Mouse (Mus musculus) heart, embryonic 14.5 days (tissue): ENCODE measurements around the gene Snrpd2. TPM values are rescaled to one million over a fixed set of nuclear protein-coding genes. Genes with fewer than 3 reads are reported as not detected.

Experiments
- ATAC-seq: fragments of 200-750 bp; cut with Nextera tagmentation; 2 replicates; pipeline ENCODE4 v1.8.0; 2017; ENCODE audit warnings: low read depth, moderate TSS enrichment; ENCODE audit not compliant: insufficient number of reproducible peaks, insufficient read depth, low FRiP score
- H3K27ac ChIP-seq, 2 experiments: fragments of 200-500 bp in 1 of 2; fragments of 300-500 bp in 1 of 2; sonication (generic) in 1 of 2; replicated peaks in 1 of 2; 2 replicates each; pipeline ENCODE4 v1.5.1; 2012 to 2014; ENCODE audit warnings: low read depth in 2 of 2, low read length in 2 of 2, control low read depth in 1 of 2, mild to moderate bottlenecking in 1 of 2, mixed read lengths in 1 of 2; ENCODE audit not compliant: control insufficient read depth in 1 of 2, insufficient read depth in 1 of 2
- H3K27me3 ChIP-seq: fragments of 300-500 bp; sonication (generic); 2 replicates; pipeline ENCODE4 v1.6.1; 2014; ENCODE audit warnings: mild to moderate bottlenecking, low read length, control low read depth; ENCODE audit not compliant: control insufficient read depth, insufficient read depth
- H3K36me3 ChIP-seq: fragments of 300-500 bp; sonication (generic); 2 replicates; pipeline ENCODE4 v1.6.1; 2014; ENCODE audit warnings: mild to moderate bottlenecking, control low read depth, low read length, mixed read lengths; ENCODE audit not compliant: control insufficient read depth, insufficient read depth
- H3K4me1 ChIP-seq, 2 experiments: fragments of 200-500 bp in 1 of 2; fragments of 300-500 bp in 1 of 2; sonication (generic) in 1 of 2; 2 replicates each; pipeline ENCODE4 v1.6.1; 2012 to 2014; ENCODE audit warnings: low read length in 2 of 2, control low read depth in 1 of 2, mixed read lengths in 1 of 2; ENCODE audit not compliant: control insufficient read depth in 2 of 2, insufficient read depth in 2 of 2
- H3K4me2 ChIP-seq: fragments of 300-500 bp; sonication (generic); 2 replicates; pipeline ENCODE4 v1.6.1; 2014; ENCODE audit warnings: mild to moderate bottlenecking, low read length
- H3K4me3 ChIP-seq, 2 experiments: fragments of 200-500 bp in 1 of 2; fragments of 300-500 bp in 1 of 2; sonication (generic) in 1 of 2; 2 replicates each; pipeline ENCODE4 v1.5.1; 2012 to 2014; ENCODE audit warnings: low read length in 2 of 2, mild to moderate bottlenecking in 2 of 2, control low read depth in 1 of 2, low read depth in 1 of 2, moderate library complexity in 1 of 2; ENCODE audit not compliant: control insufficient read depth in 1 of 2, insufficient read depth in 1 of 2
- H3K9ac ChIP-seq: fragments of 300-500 bp; sonication (generic); 2 replicates; pipeline ENCODE4 v1.6.1; 2014; ENCODE audit warnings: mild to moderate bottlenecking, low read length
- H3K9me3 ChIP-seq: fragments of 300-500 bp; sonication (generic); 2 replicates; pipeline ENCODE4 v1.6.1; 2016; ENCODE audit warnings: low read length, control low read depth; ENCODE audit not compliant: control insufficient read depth
- WGBS: fragments of 180-500 bp; shearing (Covaris S2); extraction: QIAGEN DNeasy Blood & Tissue Kit; methylation state at CpG from one replicate; pipeline ENCODE4 v1.1.7; 2014; 5-methylcytosine and 5-hydroxymethylcytosine counted together
- polyA plus RNA-seq: library from polyadenylated mRNA; unstranded; fragments of >200 nt; fragmentation: Nextera tagmentation; extraction: Ambion mirVana; gene quantifications from 2 replicates; pipeline ENCODE4 v1.2.1, GENCODE M21; 2014

The Snrpd2 gene
- polyA plus RNA-seq, 1 experiment from 2014 or later: 111 TPM

GRCm38 (mm10) chr7:19169506-19169905 is 20.0 kb downstream of the Snrpd2 start:
- Histone ChIP-seq H3K9me3 (no peaks in the 10 kb centered on the region), H3K4me1 (peaks cover 45 to 55% of the 10 kb centered on the region in 2 experiments), H3K27me3 (no peaks in the 10 kb centered on the region), H3K36me3 (no peaks in the 10 kb centered on the region), H3K4me2 (peak overlapping the region; percentile 48), H3K27ac (peak overlapping the region; percentile 96 to 99), H3K9ac (no peak overlapping the region), H3K4me3 (no peak overlapping the region)
- ATAC-seq: no peak
- WGBS: 58% methylated on average over 10 of the region's 10 CpGs

DNA sequence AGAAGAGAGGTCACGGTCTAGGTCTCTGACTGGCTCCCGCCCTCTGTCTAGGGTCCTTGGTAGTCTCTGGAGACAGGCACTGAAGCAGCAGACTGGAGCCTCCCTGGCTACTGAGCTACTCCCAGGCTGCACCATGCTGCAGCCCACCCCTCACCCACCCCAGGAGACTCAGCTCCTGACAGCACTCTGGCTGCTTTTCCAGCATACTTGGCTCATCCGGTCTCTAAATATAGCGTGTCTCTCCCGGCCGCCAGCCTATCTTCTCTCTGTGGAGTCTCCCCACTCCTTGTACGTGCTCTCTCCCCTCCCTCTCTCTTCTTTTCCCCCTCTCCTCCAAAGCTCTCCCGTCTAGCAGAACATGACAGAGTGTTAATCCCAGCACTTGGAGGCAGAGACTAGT is 20.6 kb downstream of the Snrpd2 start:
- no peaks in the 10 kb centered on the region for H3K9me3 ChIP-seq
- ATAC-seq: peak; percentile 87

DNA sequence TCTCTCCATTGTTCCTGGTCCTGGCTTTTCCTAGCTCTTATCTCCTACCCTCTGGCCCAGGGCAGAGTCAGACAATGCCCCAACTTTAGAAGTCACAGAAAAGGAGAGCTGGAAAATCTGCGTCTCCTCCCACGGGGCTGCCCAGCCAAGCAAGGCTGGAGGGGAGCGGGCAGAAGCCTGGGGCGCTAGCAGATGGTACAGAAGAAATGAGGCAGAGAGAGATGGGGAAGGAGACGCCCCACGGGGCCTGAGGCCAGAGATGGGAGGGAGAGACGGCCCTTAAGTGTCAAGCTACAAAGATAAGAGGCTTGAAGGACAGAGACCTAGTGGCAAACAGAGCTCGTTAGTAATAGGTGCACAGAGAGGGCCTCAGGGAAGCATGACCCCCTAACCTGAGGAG is 22.3 kb downstream of the Snrpd2 start:
- no peak for ATAC-seq
- 14% methylated on average over 8 of the region's 8 CpGs for WGBS
- H3K27ac ChIP-seq: peak overlapping the region; percentile 74 to 79
- H3K9me3 ChIP-seq: no peaks in the 10 kb centered on the region
- peaks cover 16% of the 10 kb centered on the region for H3K27me3 ChIP-seq
- H3K9ac ChIP-seq: peak overlapping the region; percentile 50; the same call in 1 of the 2 replicates
- no peak overlapping the region for H3K4me3 ChIP-seq
- H3K4me2 ChIP-seq: no peak overlapping the region
- H3K4me1 ChIP-seq: peaks cover 34 to 45% of the 10 kb centered on the region in 2 experiments
- no peaks in the 10 kb centered on the region for H3K36me3 ChIP-seq

More for the DNA sequence above, 20.6 kb downstream of the Snrpd2 start:
- no peaks in the 10 kb centered on the region for H3K36me3 ChIP-seq
- peaks cover 39 to 49% of the 10 kb centered on the region in 2 experiments for H3K4me1 ChIP-seq
- peak overlapping the region; percentile 96 to 99 for H3K27ac ChIP-seq
- no peaks in the 10 kb centered on the region for H3K27me3 ChIP-seq
- H3K4me3 ChIP-seq: no peak overlapping the region
- peak overlapping the region; percentile 58 for H3K9ac ChIP-seq
- whole genome bisulfite sequencing: 5% methylated on average over 8 of the region's 8 CpGs
- H3K4me2 ChIP-seq: peak overlapping the region; percentile 48

DNA sequence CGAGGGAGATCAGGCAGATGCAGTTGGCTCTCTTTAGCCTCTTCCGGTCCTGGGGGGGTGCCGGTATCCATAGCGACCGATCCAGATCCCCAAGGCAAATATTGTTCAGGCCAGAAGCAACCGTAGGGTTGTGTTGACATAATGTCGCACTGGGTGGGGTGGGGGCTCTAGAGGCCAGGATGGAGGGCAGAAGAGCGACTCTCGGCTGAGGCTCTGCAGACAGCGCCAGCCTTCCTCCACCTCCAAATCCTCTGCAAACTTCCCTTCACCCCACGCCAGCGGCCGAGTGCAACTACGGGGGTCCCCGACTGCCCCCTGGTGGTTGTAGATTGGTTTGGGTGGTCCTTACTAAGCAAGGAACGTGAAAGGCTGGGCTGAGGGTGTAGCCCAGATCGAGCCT is 23.4 kb downstream of the Snrpd2 start:
- WGBS: 4% methylated on average over 17 of the region's 17 CpGs
- Histone ChIP-seq H3K4me1 (peaks cover 34 to 45% of the 10 kb centered on the region in 2 experiments), H3K27me3 (peaks cover 26% of the 10 kb centered on the region), H3K4me3 (peak overlapping the region; percentile 21 to 27; a peak in 3 of 4 replicates), H3K27ac (peak overlapping the region; percentile 74 to 79), H3K9me3 (no peaks in the 10 kb centered on the region), H3K9ac (peak overlapping the region; percentile 26; the same call in 1 of the 2 replicates), H3K4me2 (peak overlapping the region; percentile 52), H3K36me3 (no peaks in the 10 kb centered on the region)
- ATAC-seq: no peak

DNA sequence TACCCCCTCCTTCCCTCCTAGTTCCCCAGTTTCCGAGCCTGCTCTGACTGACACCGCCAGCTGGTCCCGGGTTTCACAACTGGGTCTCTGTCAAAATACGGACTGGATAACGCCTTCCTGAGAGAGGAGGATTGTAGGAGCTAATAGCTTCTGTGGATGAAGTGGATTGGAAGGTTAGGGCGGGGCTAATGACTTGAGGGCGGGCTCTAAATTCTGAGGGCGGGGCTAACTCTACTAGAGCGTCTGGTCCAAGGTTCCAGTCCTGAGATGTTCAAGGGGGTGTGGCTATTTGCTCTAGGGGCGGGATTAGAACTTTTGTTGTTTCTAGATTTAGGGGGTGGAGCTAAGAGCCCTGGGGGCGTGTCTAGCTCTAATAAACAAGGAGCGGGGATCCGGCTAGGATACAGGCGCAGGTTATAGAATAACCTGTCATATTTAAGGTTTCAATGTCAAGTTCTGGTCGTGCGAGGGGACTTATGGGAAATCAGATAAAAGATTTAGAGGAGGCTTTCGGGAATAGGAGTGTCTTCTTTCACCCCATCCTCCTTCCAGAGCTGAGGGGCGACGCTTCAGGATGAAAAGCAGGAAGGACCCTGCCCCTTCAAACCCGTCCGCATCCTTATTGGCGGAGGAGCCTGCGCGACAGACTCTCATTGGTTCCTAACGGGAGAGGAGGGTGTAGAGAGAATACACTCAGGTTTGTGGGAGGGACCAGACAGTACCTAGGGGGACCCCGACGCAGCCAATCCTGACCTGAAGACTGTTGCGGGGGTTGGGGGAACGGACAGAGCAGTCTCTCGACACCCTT is 26.4 kb downstream of the Snrpd2 start, which contains the start of gene Eml2:
Gene Eml2 (plus strand): TSS at position 714 of the 808 bp plus-strand sequence.
- Histone ChIP-seq H3K27ac (no peak within 1 kb of the TSS), H3K9me3 (peaks cover 3% of the 10 kb centered on the region; the same call in 1 of the 2 replicates), H3K4me1 (peaks cover 17 to 29% of the 10 kb centered on the region in 2 experiments), H3K4me3 (peak within 1 kb of the TSS in 1 of 2 experiments; percentile 14; a peak in 2 of 4 replicates), H3K27me3 (peaks cover 44% of the 10 kb centered on the region), H3K9ac (no peak within 1 kb of the TSS), H3K36me3 (no peaks in the 10 kb centered on the region), H3K4me2 (peak within 1 kb of the TSS; percentile 41)
- no peak for ATAC-seq
- 2% methylated on average over 30 of the region's 30 CpGs for WGBS

- H3K9ac ChIP-seq: no peak overlapping the region
- peak overlapping the region; percentile 41 for H3K4me2 ChIP-seq
- no peak overlapping the region for H3K27ac ChIP-seq
- H3K27me3 ChIP-seq: peaks cover 44% of the 10 kb centered on the region
- 9% methylated on average over 21 of the region's 21 CpGs for WGBS
- H3K4me1 ChIP-seq: peaks cover 17 to 28% of the 10 kb centered on the region in 2 experiments
- H3K9me3 ChIP-seq: peaks cover 3% of the 10 kb centered on the region; the same call in 1 of the 2 replicates
- ATAC-seq: no peak
- peak overlapping the region in 1 of 2 experiments; percentile 14; a peak in 2 of 4 replicates for H3K4me3 ChIP-seq
- H3K36me3 ChIP-seq: no peaks in the 10 kb centered on the region
Observed at GRCm38 (mm10) chr7:19176516-19176947, 27.0 kb downstream of the Snrpd2 start.

DNA sequence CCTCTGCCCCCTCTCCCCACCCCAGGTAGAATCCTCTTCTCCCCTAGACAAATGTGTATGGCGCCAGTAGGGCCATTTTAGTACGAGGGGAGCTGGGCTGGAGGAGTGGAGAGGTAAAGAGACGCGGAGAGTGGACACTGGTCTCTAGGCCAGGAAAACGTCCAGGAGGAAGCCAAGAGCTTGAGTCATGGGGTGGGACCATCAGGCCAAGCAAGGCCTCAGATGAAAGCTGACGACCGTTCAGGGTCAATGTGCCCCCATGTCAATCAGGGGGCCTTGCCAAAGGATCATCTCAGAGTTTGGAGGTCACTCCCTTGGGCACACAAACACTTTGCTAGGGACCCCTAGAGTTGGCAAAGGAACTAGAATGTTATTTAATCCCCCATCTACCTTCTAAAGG is 27.7 kb downstream of the Snrpd2 start:
- no peak for ATAC-seq

More for the DNA sequence above, 27.7 kb downstream of the Snrpd2 start:
- Histone ChIP-seq H3K27ac (no peak overlapping the region), H3K36me3 (no peaks in the 10 kb centered on the region), H3K4me2 (no peak overlapping the region), H3K9ac (no peak overlapping the region), H3K9me3 (peaks cover 3% of the 10 kb centered on the region; the same call in 1 of the 2 replicates), H3K4me3 (no peak overlapping the region), H3K27me3 (peaks cover 44% of the 10 kb centered on the region), H3K4me1 (peaks cover 10 to 25% of the 10 kb centered on the region in 2 experiments)
- 71% methylated on average over 7 of the region's 7 CpGs for WGBS
